Mouse (Mus musculus) common myeloid progenitor, adult 5-6 weeks (primary cell): ENCODE data around the gene Adat1. TPM values are rescaled to one million over a fixed set of nuclear protein-coding genes. Genes with fewer than 3 reads are reported as not detected.

Experiments
- total RNA-seq: library from RNA; stranded (forward); fragments of 200-1000, 187-1606 nt; gene quantifications from 2 replicates; pipeline ENCODE4 v1.2.3, GENCODE M21; 2017

The Adat1 gene
- total RNA-seq, 1 experiment from 2014 or later: 6.0 TPM

Other genes starting within 250 kb of the Adat1 start
- not detected in 2 replicates for gene Bcar1, start 248.5 kb downstream of the Adat1 start, total RNA-seq
- gene Cfdp1, start 138.0 kb downstream of the Adat1 start, total RNA-seq: 202 and 252 TPM in 2 replicates
- gene Tmem170, start 115.6 kb downstream of the Adat1 start, total RNA-seq: 2.3 and 2.5 TPM in 2 replicates
- gene Chst5, start 81.9 kb downstream of the Adat1 start, total RNA-seq: not detected in 2 replicates
- gene Tmem231, start 58.4 kb downstream of the Adat1 start, total RNA-seq: 1.5 and 3.6 TPM in 2 replicates
- gene Gabarapl2, start 51.6 kb downstream of the Adat1 start, total RNA-seq: 28.6 and 41.6 TPM in 2 replicates
- 176 and 190 TPM in 2 replicates for gene Kars, start 19.0 kb upstream of the Adat1 start, total RNA-seq
- gene Terf2ip, start 19.1 kb upstream of the Adat1 start, total RNA-seq: 14.1 and 15.5 TPM in 2 replicates
- gene Gm6793, start 22.7 kb upstream of the Adat1 start, total RNA-seq: 0.32 TPM in 1 of 2 replicates, not detected in the other